Mouse (Mus musculus) cortical plate, adult 2 months (tissue): ENCODE measurements around the gene Ptprn2.

Experiments used
- CTCF ChIP-seq: fragments of 200-500 bp; IDR thresholded peaks from 2 replicates; pipeline ENCODE4 v1.5.1; 2011; ENCODE audit warnings: mild to moderate bottlenecking, control low read depth, low read length; ENCODE audit not compliant: insufficient read depth; ENCODE audit errors: extremely low read depth
- POLR2A ChIP-seq: fragments of 200-500 bp; IDR thresholded peaks from 2 replicates; pipeline ENCODE4 v1.6.1; 2011; ENCODE audit warnings: mild to moderate bottlenecking, low read length, control low read depth; ENCODE audit not compliant: insufficient read depth; ENCODE audit errors: extremely low read depth

- TF ChIP-seq CTCF = no peak
- no peak for TF ChIP-seq POLR2A
Measured at GRCm38 (mm10) chr12:117077664-117078063, 592.1 kb downstream of the Ptprn2 start.
